20 mouse cellular contexts compared by ENCODE assay signal in genomic region chr2:126691290-126691689, GRCm38 (mm10). TPM values are rescaled to one million over a fixed set of nuclear protein-coding genes. Genes with fewer than 3 reads are reported as not detected.
DNase-seq lines count a peak whose midpoint lies in the region; ATAC-seq and TF ChIP-seq lines count a peak whose summit lies in the region.
"Had no signal": no experiment of that assay in that cellular context is flagged by ENCODE, and none has a peak within 500 bp of the region (broad histone marks: within the 10 kb centered on the region; RNA-seq: fewer than 3 reads in every experiment).

No protein-coding gene starts in this region.

- peak; percentile 88 for DNase-seq in lung, postnatal 0 days (ENCODE audit: low spot score)
- DNase-seq in lung, postnatal 10 days = no peak
- peak; percentile 40 for DNase-seq in lung, postnatal 36 days
- DNase-seq in lung, postnatal 4 days = no peak
- DNase-seq in midbrain, embryonic 11.5 days (ENCODE audit: low spot score, missing footprints) = peak; percentile 39
- DNase-seq: adrenal gland, adult 2 months; adrenal gland, adult 8-10 months; adrenal gland, postnatal 10 days; adrenal gland, postnatal 14 days; adrenal gland, postnatal 25 days; adrenal gland, postnatal 36 days; B cell, adult 2 months; cerebellum, adult 11 months; cerebellum, adult 11-12 months; cerebellum, adult 18-20 months had no signal

- H3K27me3 ChIP-seq in lung, postnatal 0 days (replicated peaks; ENCODE audit: insufficient read depth, low read length) = no peaks in the 10 kb centered on the region
- no peaks in the 10 kb centered on the region for H3K27me3 ChIP-seq in midbrain, embryonic 11.5 days (ENCODE audit: control insufficient read depth, insufficient read depth, low read length)
- H3K27me3 ChIP-seq in midbrain, embryonic 13.5 days = 0 out of 2 replicates have a peak, but pooled peaks cover 2% of the 10 kb centered on the region
- H3K27me3 ChIP-seq: Patski had no signal

- H3K4me3 ChIP-seq in lung, postnatal 0 days (ENCODE audit: low read depth, low read length) = no peak overlapping the region
- no peak overlapping the region for H3K4me3 ChIP-seq in midbrain, embryonic 11.5 days (ENCODE audit: low read depth, low read length)
- H3K4me3 ChIP-seq in midbrain, embryonic 13.5 days (replicated peaks) = no peak overlapping the region

- H3K9me3 ChIP-seq in lung, postnatal 0 days (ENCODE audit: low read length) = no peaks in the 10 kb centered on the region
- no peaks in the 10 kb centered on the region for H3K9me3 ChIP-seq in midbrain, embryonic 11.5 days (ENCODE audit: control insufficient read depth, low read length)
- no peaks in the 10 kb centered on the region for H3K9me3 ChIP-seq in midbrain, embryonic 13.5 days
- H3K9me3 ChIP-seq: G1E had no signal

- no peak overlapping the region for H3K4me2 ChIP-seq in lung, postnatal 0 days (replicated peaks; ENCODE audit: low read depth, low read length)
- H3K4me2 ChIP-seq in midbrain, embryonic 11.5 days = no peak overlapping the region
- H3K4me2 ChIP-seq in midbrain, embryonic 13.5 days (replicated peaks) = no peak overlapping the region

- ATAC-seq in lung, postnatal 0 days = peak; percentile 83
- ATAC-seq in midbrain, embryonic 11.5 days (ENCODE audit: low FRiP score) = no peak
- ATAC-seq in midbrain, embryonic 13.5 days = no peak
- ATAC-seq: activated CD4-positive, CD25-positive, alpha-beta regulatory T cell, adult 4 months; CD4-positive, CD25-positive, alpha-beta regulatory T cell, adult 4 months; Patski had no signal

- no peak for TF ChIP-seq CTCF in lung, postnatal 0 days (IDR thresholded peaks at IDR 0.05)

- TF ChIP-seq EP300 in lung, postnatal 0 days (IDR thresholded peaks at IDR 0.05) = peak; percentile 95

- H3K27ac ChIP-seq in lung, postnatal 0 days (ENCODE audit: low read length) = peak overlapping the region; percentile 44; the same call in 1 of the 2 replicates
- H3K27ac ChIP-seq in midbrain, embryonic 11.5 days (ENCODE audit: low read depth, low read length) = no peak overlapping the region
- H3K27ac ChIP-seq in midbrain, embryonic 13.5 days = no peak overlapping the region

- no peaks in the 10 kb centered on the region for H3K36me3 ChIP-seq in lung, postnatal 0 days (ENCODE audit: insufficient read depth, low read length)
- no peaks in the 10 kb centered on the region for H3K36me3 ChIP-seq in midbrain, embryonic 11.5 days (ENCODE audit: control insufficient read depth, insufficient read depth, low read length)
- peaks cover 7% of the 10 kb centered on the region; the same call in 1 of the 2 replicates for H3K36me3 ChIP-seq in midbrain, embryonic 13.5 days
- H3K36me3 ChIP-seq: G1E had no signal

- no peak overlapping the region for H3K9ac ChIP-seq in lung, postnatal 0 days (replicated peaks; ENCODE audit: low read depth)
- H3K9ac ChIP-seq in midbrain, embryonic 11.5 days (ENCODE audit: low read length) = no peak overlapping the region
- no peak overlapping the region for H3K9ac ChIP-seq in midbrain, embryonic 13.5 days (replicated peaks)

- 55% methylated on average over 3 of the region's 3 CpGs for WGBS in lung, postnatal 0 days
- WGBS in midbrain, embryonic 11.5 days = 79% methylated on average over 3 of the region's 3 CpGs
- 86% methylated on average over 3 of the region's 3 CpGs for WGBS in midbrain, embryonic 13.5 days

- no peaks in the 10 kb centered on the region for H3K4me1 ChIP-seq in lung, postnatal 0 days (ENCODE audit: insufficient read depth, low read depth, low read length)
- no peaks in the 10 kb centered on the region for H3K4me1 ChIP-seq in midbrain, embryonic 11.5 days (ENCODE audit: control insufficient read depth, insufficient read depth, low read length)
- no peaks in the 10 kb centered on the region for H3K4me1 ChIP-seq in midbrain, embryonic 13.5 days (replicated peaks)

RNA-seq across cellular contexts. Expression of gene Gabpb1, which starts 15.2 kb away (rescaled TPM):
- polyA plus RNA-seq in lung, postnatal 0 days (2015; fragmentation: Nextera tagmentation; extraction: Ambion mirVana) = 24.5 and 33.0 TPM in 2 replicates
- 88.4 and 94.5 TPM in 2 replicates for polyA plus RNA-seq in midbrain, embryonic 11.5 days (2014; fragmentation: Nextera tagmentation; extraction: Ambion mirVana)
- polyA plus RNA-seq in midbrain, embryonic 13.5 days (2015; fragmentation: Nextera tagmentation; extraction: Ambion mirVana) = 60.7 and 62.1 TPM in 2 replicates

RNA-seq across cellular contexts. Expression of gene Usp8, which starts 15.8 kb away (rescaled TPM):
- polyA plus RNA-seq in lung, postnatal 0 days (2015; fragmentation: Nextera tagmentation; extraction: Ambion mirVana) = 36.9 and 45.6 TPM in 2 replicates
- 47.7 and 53.2 TPM in 2 replicates for polyA plus RNA-seq in midbrain, embryonic 11.5 days (2014; fragmentation: Nextera tagmentation; extraction: Ambion mirVana)
- 28.6 and 28.7 TPM in 2 replicates for polyA plus RNA-seq in midbrain, embryonic 13.5 days (2015; fragmentation: Nextera tagmentation; extraction: Ambion mirVana)

Comparison
In these comparisons a context has a peak if more than half of its experiments do, and no peak if none do; other contexts are left out.
1. DNase-seq: peak in lung, postnatal 0 days (single experiment), lung, postnatal 36 days (single experiment) and midbrain, embryonic 11.5 days (single experiment); none in lung, postnatal 10 days (single experiment) and lung, postnatal 4 days (0 of 2).